Mouse (Mus musculus) stomach, embryonic 15.5 days (tissue): ENCODE measurements around the gene Paxx. TPM values are rescaled to one million over a fixed set of nuclear protein-coding genes. Genes with fewer than 3 reads are reported as not detected.

Source experiments
- ATAC-seq: fragments of 200-750 bp; cut with Nextera tagmentation; 2 replicates; pipeline ENCODE4 v1.8.0; 2017; ENCODE audit warnings: low read depth, moderate number of reproducible peaks, moderate TSS enrichment; ENCODE audit not compliant: insufficient read depth, low FRiP score
- H3K27ac ChIP-seq: fragments of 300-500 bp; sonication (generic); 2 replicates; pipeline ENCODE4 v1.5.1; 2015; ENCODE audit warnings: mild to moderate bottlenecking, inconsistent platforms
- H3K27me3 ChIP-seq: fragments of 300-500 bp; sonication (generic); replicated peaks from 2 replicates; pipeline ENCODE4 v1.6.1; 2015; ENCODE audit warnings: inconsistent platforms
- H3K36me3 ChIP-seq: fragments of 300-500 bp; sonication (generic); 2 replicates; pipeline ENCODE4 v1.6.1; 2015; ENCODE audit warnings: inconsistent platforms
- H3K4me1 ChIP-seq: fragments of 300-500 bp; sonication (generic); 2 replicates; pipeline ENCODE4 v1.6.1; 2015; ENCODE audit warnings: inconsistent platforms
- H3K4me2 ChIP-seq: fragments of 300-500 bp; sonication (generic); 2 replicates; pipeline ENCODE4 v1.6.1; 2015; ENCODE audit warnings: mild to moderate bottlenecking, inconsistent platforms
- H3K4me3 ChIP-seq: fragments of 300-500 bp; sonication (generic); replicated peaks from 2 replicates; pipeline ENCODE4 v1.5.1; 2015; ENCODE audit warnings: inconsistent platforms
- H3K9ac ChIP-seq: fragments of 300-500 bp; sonication (generic); 2 replicates; pipeline ENCODE4 v1.6.1; 2015; ENCODE audit warnings: inconsistent platforms
- H3K9me3 ChIP-seq: fragments of 300-500 bp; sonication (generic); 2 replicates; pipeline ENCODE4 v1.6.1; 2016; ENCODE audit warnings: inconsistent platforms
- WGBS: fragments of 180-500 bp; shearing (Covaris S2); methylation state at CpG from one replicate; pipeline ENCODE4 v1.1.7; 2015; 5-methylcytosine and 5-hydroxymethylcytosine counted together
- polyA plus RNA-seq: library from polyadenylated mRNA; unstranded; fragments of >200 nt; fragmentation: Nextera tagmentation; extraction: Ambion mirVana; gene quantifications from 2 replicates; pipeline ENCODE4 v1.2.1, GENCODE M21; 2015

Paxx gene
- polyA plus RNA-seq, 1 experiment from 2014 or later: 37.4 TPM

DNA sequence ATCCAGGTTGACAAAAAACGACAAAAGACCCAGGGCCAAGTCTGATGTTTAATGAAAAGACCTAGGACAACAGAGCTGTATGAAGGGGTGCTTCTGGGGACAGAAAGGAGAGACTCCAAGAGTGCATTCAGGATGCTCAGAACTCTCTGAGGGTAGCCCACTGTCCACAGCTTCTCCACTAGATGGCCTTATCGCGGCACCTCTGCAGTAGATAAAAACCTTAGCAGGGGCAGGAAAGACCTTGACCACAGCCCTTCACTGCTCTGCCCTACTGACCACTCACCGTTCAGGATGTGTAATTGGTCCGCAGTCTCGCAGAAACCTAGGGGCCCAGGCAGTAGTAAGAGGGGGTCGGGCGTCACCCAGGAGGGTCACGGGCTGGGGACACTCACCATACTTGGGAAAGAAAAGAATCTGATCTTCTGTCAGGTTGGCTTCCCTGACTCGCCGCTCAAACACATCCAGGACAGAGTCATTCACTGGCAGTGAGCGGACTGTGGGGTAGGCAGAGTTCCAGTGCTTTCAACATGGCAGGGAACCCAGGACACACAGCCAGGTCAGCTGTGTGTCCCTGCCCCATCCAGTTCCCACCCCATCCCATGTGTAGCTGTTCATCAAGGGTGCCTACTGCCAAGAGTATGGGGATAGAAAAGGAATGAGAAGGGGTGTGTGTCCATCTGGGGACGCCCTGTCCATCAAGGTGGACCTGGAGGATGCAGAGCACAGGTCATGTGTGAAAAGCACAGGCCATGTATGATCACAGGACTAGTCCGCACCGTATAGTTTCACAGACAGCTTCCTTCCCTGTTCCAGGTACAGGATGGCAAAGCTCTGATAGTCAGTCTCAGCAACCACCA, 38.0 kb upstream of the Paxx start:
- no peak overlapping the region for H3K4me2 ChIP-seq
- no peak overlapping the region for H3K9ac ChIP-seq
- H3K9me3 ChIP-seq: no peaks in the 10 kb centered on the region
- no peak for ATAC-seq
- H3K4me3 ChIP-seq: no peak overlapping the region
- H3K27ac ChIP-seq: no peak overlapping the region
- H3K4me1 ChIP-seq: peaks cover 22% of the 10 kb centered on the region
- 69% methylated on average over 15 of the region's 15 CpGs for WGBS
- peaks cover 5% of the 10 kb centered on the region; the same call in 1 of the 2 replicates for H3K36me3 ChIP-seq
- H3K27me3 ChIP-seq: no peaks in the 10 kb centered on the region

DNA sequence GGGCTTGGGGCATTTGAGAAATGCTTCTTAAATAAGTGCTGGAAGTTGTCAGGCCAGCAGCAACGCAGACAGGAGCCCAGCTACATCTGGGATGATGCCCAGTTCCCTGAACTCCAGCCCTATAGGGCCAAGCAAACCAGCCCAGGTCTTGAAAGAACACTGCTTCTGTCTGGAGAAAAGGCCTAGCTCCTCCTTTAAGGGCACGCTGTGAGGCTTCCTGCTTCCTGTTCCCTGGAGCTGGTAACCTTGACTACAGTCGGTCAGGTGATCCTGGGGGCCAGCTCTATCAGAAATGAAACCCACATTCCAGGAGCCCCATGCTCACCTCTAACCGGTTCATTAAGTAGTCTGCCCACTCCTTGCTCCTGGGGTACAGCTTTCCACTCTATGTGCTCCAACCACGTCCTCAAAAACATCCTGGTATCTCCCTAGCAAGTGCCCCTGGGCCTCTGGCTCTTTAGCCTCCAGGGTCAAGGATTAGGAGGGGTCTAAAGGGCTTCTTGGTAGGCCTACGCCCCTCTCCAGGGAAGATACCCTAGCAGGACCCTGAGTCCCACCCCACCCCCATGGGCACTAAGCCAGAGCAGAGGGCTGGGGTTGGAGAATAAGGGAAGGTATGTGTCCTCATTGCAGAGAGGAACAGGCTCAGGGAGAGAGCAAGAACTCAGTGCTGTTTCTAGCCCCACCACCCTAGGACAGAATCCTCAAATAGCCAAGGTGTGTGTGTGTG, 37.1 kb upstream of the Paxx start:
- no peak overlapping the region for H3K9ac ChIP-seq
- no peak for ATAC-seq

GRCm38 (mm10) chr2:25496462-25496861, 35.6 kb upstream of the Paxx start:
- H3K4me1 ChIP-seq: peaks cover 7% of the 10 kb centered on the region
- H3K27me3 ChIP-seq: no peaks in the 10 kb centered on the region
- ATAC-seq: no peak
- H3K36me3 ChIP-seq: no peaks in the 10 kb centered on the region
- no peak overlapping the region for H3K4me2 ChIP-seq
- H3K9ac ChIP-seq: no peak overlapping the region
- no peak overlapping the region for H3K4me3 ChIP-seq
- H3K27ac ChIP-seq: no peak overlapping the region
- WGBS: 47% methylated on average over 4 of the region's 4 CpGs
- no peaks in the 10 kb centered on the region for H3K9me3 ChIP-seq

More for the DNA sequence above, 37.1 kb upstream of the Paxx start:
- Histone ChIP-seq H3K27me3 (no peaks in the 10 kb centered on the region), H3K4me1 (peaks cover 21% of the 10 kb centered on the region), H3K36me3 (0 out of 2 replicates have a peak, but pooled peaks cover 4% of the 10 kb centered on the region), H3K9me3 (no peaks in the 10 kb centered on the region), H3K4me3 (no peak overlapping the region), H3K27ac (no peak overlapping the region), H3K4me2 (no peak overlapping the region)
- 57% methylated on average over 6 of the region's 6 CpGs for WGBS

GRCm38 (mm10) chr2:25493476-25493961, 32.6 kb upstream of the Paxx start, which contains the start of gene Lcn12:
TSS of gene Lcn12 (minus strand) at chr2:25493911.
- H3K4me3 ChIP-seq: no peak within 1 kb of the TSS
- 81% methylated on average over 5 of the region's 5 CpGs for WGBS
- H3K9me3 ChIP-seq: no peaks in the 10 kb centered on the region
- H3K27ac ChIP-seq: no peak within 1 kb of the TSS
- no peaks in the 10 kb centered on the region for H3K36me3 ChIP-seq
- ATAC-seq: no peak
- H3K9ac ChIP-seq: no peak within 1 kb of the TSS
- no peak within 1 kb of the TSS for H3K4me2 ChIP-seq
- H3K4me1 ChIP-seq: no peaks in the 10 kb centered on the region
- H3K27me3 ChIP-seq: no peaks in the 10 kb centered on the region

DNA sequence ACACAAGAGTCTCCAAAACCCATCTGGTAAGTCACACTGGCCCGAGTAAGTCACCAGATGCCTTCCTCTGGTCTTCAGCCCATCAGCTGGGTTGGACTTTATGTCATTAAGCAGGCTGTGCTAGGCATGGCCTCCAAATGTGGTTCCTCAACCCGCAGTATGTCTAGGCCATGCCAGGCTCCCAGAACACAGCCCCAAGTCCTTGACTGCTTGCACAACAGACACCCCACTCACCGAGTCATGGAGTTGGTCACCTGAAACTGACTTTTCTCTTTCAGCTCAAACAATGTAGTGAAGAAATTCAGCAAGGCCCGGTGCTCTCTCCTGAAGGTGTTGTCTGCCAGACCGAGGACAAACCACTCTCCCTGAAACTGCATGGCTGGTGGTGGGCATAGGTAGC, 32.1 kb upstream of the Paxx start:
- no peak for ATAC-seq
- WGBS: 79% methylated on average over 5 of the region's 5 CpGs

DNA sequence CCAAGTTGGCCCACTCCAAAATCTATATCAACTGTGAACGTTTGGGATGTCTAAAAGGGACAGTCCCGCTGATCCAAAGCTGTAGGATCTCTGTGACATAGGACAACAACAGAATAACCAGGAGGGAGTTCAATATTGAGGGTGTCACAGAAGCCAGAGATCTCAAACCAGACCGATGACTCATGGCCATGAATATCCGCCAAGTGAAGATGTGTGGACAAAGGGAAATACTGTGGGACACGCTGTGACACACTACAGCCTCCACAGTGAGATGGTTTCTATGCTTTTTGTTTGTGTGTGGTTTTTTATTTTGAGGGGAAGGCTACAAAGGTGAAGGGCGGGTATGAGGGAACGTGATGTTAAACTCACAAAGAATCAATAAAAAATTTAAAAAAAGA, 27.8 kb upstream of the Paxx start:
- H3K27me3 ChIP-seq: no peaks in the 10 kb centered on the region
- ATAC-seq: no peak
- no peaks in the 10 kb centered on the region for H3K9me3 ChIP-seq
- 70% methylated on average over 7 of the region's 7 CpGs for WGBS
- H3K9ac ChIP-seq: no peak overlapping the region
- no peaks in the 10 kb centered on the region for H3K4me1 ChIP-seq
- H3K4me2 ChIP-seq: no peak overlapping the region
- H3K27ac ChIP-seq: no peak overlapping the region
- no peak overlapping the region for H3K4me3 ChIP-seq
- H3K36me3 ChIP-seq: no peaks in the 10 kb centered on the region

More for the DNA sequence above, 32.1 kb upstream of the Paxx start:
- Histone ChIP-seq H3K9ac (no peak overlapping the region), H3K4me3 (no peak overlapping the region), H3K4me2 (no peak overlapping the region), H3K4me1 (no peaks in the 10 kb centered on the region), H3K36me3 (no peaks in the 10 kb centered on the region), H3K27me3 (no peaks in the 10 kb centered on the region), H3K27ac (no peak overlapping the region), H3K9me3 (no peaks in the 10 kb centered on the region)

- H3K27ac ChIP-seq: no peak overlapping the region
- no peaks in the 10 kb centered on the region for H3K4me1 ChIP-seq
- no peaks in the 10 kb centered on the region for H3K27me3 ChIP-seq
- H3K9ac ChIP-seq: no peak overlapping the region
- no peaks in the 10 kb centered on the region for H3K9me3 ChIP-seq
- no peaks in the 10 kb centered on the region for H3K36me3 ChIP-seq
- H3K4me2 ChIP-seq: no peak overlapping the region
- WGBS: 69% methylated on average over 6 of the region's 6 CpGs
- H3K4me3 ChIP-seq: no peak overlapping the region
- ATAC-seq: peak; percentile 36; the same call in 1 of the 2 replicates
Measured at GRCm38 (mm10) chr2:25487965-25488670, 27.2 kb upstream of the Paxx start.

DNA sequence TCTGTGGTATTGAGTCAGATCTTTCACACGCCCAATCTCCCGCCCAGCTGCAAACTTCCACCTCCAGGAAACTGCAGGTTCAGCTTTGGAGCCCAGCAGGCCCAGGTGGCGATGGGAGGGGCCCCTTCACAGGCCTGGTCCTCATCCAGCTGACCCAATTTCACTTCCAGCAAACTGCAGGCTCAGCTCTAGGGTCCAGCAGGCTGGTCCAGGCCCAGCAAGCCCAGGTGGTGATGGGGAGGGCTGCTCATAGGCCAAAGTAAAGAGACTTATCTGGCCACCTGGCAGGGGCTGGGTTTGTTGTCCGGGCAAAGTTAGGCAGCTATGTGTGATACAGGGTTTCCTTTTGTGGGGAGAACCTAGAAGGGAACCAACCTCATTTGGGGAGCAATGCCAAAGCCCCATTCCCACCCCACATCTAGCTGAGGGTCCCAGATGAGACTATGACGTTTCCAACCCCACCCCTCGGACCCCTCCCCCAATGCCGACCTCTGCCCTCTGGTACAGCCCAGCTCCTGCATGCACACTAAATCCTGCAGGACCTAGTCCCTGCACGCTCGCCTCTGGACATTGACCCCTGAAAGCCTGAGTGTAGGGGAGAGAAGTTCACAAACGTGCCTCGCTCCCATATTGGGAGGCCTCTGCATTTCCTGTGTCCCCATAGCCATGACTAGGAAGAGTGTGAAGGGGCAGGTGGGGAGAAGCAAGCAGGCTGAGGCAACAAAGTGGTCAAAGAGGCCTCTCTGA, 24.2 kb upstream of the Paxx start:
- Histone ChIP-seq H3K9me3 (no peaks in the 10 kb centered on the region), H3K27me3 (no peaks in the 10 kb centered on the region), H3K4me2 (no peak overlapping the region), H3K4me3 (no peak overlapping the region), H3K9ac (no peak overlapping the region), H3K36me3 (no peaks in the 10 kb centered on the region), H3K27ac (peak overlapping the region; percentile 9; the same call in 1 of the 2 replicates), H3K4me1 (no peaks in the 10 kb centered on the region)
- 49% methylated on average over 11 of the region's 11 CpGs for whole genome bisulfite sequencing
- ATAC-seq: peak; percentile 61; the same call in 1 of the 2 replicates

DNA sequence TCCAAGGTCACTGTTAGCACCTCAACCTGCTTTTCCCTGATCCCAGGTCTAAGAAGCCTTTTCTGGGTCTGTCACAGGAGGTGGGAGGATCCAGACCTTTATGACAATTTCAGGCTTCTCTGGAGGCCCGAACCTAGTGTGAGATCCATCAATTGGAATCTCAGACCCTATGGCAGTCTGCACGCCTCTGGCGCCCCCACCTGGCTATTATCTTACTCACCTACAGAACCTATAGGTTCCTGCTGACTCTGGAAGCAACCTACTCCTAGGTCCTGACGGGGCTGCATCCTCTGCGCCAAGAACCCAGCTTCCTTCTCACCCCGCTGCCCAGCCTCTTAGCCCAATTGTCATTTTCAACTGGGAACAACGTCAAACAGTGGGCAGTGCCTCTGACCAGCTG, 22.1 kb upstream of the Paxx start:
- H3K36me3 ChIP-seq: no peaks in the 10 kb centered on the region
- no peak overlapping the region for H3K4me2 ChIP-seq
- no peak overlapping the region for H3K4me3 ChIP-seq
- no peaks in the 10 kb centered on the region for H3K27me3 ChIP-seq
- no peak overlapping the region for H3K9ac ChIP-seq
- H3K27ac ChIP-seq: no peak overlapping the region
- H3K9me3 ChIP-seq: no peaks in the 10 kb centered on the region
- ATAC-seq: no peak
- H3K4me1 ChIP-seq: no peaks in the 10 kb centered on the region
- WGBS: 25% methylated on average over 7 of the region's 7 CpGs

DNA sequence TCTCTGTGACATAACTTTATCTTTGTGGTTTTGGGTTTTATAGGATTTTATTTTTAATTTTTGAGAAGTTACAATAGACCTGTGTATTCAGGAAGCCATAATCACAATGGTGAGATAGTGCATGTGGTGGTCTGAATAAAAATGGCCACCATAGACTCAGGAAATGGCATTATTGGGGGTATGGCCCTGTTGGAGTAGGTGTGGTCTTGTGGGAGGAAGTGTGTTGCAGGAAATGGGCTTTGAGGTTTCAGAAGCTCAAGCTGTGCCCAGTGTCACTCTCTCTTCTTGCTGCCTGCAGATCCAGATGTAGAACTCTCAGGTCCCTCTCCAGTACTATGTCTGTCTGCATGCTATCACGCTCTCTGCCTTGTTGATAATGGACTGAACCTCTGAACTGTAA, 19.6 kb upstream of the Paxx start:
- ATAC-seq: no peak
- no peak overlapping the region for H3K9ac ChIP-seq
- H3K36me3 ChIP-seq: no peaks in the 10 kb centered on the region
- 73% methylated on average over 1 of the region's 1 CpGs for WGBS
- no peaks in the 10 kb centered on the region for H3K9me3 ChIP-seq
- H3K27ac ChIP-seq: no peak overlapping the region
- H3K4me1 ChIP-seq: no peaks in the 10 kb centered on the region
- H3K27me3 ChIP-seq: no peaks in the 10 kb centered on the region
- H3K4me3 ChIP-seq: no peak overlapping the region
- H3K4me2 ChIP-seq: no peak overlapping the region
